Mouse (Mus musculus): ENCODE measurements at regions not wholly inside any gene's neighbourhood (a gene's known extent, or its start where the extent isn't known, plus 50 kb on each side); places are given as distances from the start of the nearest gene placed in this dataset.

GRCm38 (mm10) chr6:98080076-98080475 lies 262.5 kb downstream of the Gm765 start:
- TF ChIP-seq CTCF (IDR thresholded peaks at IDR 0.05; ENCODE audit: low read depth, low read length) (no peak), POLR2A (IDR thresholded peaks at IDR 0.05; ENCODE audit: borderline replicate concordance, low read depth, low read length) (no peak)

Measured in bone marrow macrophage, adult 2 months (primary cell).